Mouse (Mus musculus): ENCODE measurements around the gene R3hdm4.

Gene R3hdm4

DNA sequence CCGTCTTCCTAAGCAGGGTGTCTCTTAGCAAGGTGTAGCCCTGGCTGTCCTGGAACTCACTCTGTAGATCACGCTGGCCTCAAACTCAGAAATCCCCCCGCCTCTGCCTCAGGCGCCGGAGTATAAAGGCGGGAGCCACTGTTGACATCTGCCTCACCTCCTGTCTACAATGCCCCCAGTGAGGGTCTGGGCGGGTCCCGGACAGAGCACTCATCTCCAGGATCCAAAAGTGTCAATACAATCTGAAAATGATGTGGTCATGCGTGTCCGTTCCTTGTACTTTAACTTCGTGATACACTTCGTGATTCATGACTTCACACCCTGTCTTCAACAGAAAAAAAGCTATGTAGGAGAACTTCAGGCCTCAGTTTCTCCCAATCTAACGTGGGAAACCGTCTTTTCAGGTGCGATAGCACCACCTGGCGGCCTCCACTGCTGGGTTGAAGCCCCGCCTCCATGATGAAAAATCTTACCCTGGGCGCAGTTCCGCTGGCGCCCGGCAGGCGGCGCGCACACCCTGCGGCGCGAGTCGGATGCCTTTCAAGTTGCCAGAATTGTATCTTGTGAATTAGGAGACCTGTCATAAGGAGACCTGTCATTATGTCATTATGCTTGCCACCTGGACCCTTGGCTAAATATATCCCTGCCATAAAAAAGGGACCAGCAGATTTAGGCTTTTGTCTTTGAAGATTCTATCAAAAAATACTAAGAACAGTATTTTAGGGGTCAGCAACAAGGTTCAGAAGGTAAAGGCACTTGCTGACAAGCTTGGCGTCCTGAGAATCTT is 4.2 kb upstream of the R3hdm4 start:
- DNase-seq (ENCODE audit: low spot score) = peak; percentile 86

- DNase-seq (ENCODE audit: low spot score) = no peak
These were observed 564 bp upstream of the R3hdm4 start for GRCm38 (mm10) chr10:79921572-79921971.

- no peak for DNase-seq (ENCODE audit: low spot score)
These were observed 735 bp downstream of the R3hdm4 start for GRCm38 (mm10) chr10:79920056-79920890.

- DNase-seq (ENCODE audit: low spot score) = no peak
These were observed 1.7 kb downstream of the R3hdm4 start for GRCm38 (mm10) chr10:79919251-79919849.

DNA sequence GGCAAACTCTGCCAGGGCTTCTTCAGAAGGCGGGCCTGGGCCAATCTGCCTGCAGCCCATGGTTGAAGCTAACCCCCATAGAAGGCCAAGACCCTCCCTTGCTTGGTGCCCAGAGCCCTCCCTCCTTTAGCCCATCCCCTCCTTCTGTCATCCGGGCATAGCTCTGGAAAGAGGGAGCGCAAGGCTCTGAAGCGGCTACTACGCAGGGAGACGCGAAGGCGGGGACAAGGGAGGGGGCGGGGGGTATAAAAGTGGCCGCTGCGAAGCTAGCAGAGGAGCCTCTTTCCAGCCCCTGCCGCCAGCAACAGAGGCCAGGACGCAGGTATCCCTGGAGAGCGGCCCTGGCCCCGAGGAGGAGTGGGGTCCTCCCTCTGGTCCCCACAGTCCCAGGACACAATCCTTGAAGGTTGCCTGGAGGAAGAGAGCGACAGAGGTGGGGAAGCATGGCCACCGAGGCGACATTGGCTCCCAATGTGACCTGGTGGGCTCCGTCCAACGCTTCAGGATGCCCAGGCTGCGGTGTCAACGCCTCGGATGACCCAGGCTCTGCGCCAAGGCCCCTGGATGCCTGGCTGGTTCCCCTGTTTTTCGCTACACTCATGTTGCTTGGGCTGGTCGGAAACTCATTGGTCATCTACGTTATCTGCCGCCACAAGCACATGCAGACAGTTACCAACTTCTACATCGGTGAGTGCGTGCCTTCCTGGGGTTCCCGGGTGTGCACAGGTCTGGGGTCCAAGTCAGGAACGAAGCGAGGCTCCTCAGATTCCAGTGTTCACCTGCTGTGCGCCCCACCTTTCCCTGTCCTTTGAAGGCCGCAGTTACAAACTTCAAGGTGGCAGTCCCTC is 2.6 kb downstream of the R3hdm4 start:
- no peak for DNase-seq (ENCODE audit: low spot score)

DNA sequence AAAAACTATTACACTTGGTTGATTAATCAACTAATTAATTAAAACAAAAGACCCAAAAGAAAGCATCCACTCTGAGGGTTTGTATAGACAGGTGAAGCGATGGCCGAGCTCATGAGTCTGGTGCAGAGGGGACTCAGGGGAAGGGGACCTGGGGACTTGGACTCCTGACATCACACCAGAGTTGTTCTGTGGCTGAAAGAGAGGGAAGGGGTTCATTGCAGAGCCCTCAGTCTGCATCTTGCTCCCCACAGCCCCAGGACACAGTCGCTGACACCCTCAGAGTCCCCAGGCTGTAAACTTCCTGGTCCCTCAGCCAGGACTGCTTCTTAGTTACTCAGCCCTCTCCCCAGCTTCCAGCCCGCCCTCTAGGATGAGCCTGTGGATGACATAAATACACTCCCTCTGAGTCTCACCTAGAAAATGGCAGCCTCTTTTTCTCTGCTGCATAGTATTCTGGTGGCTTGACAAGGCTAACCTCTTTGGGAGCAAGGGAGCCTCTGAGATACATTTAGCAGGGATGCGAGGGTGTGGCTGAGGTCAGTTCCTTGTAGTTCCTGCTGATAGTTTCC is 3.4 kb downstream of the R3hdm4 start:
- DNase-seq (ENCODE audit: low spot score) = no peak

GRCm38 (mm10) chr10:79916808-79917531 is 4.0 kb downstream of the R3hdm4 start, which contains the start of gene Kiss1r:
TSS of gene Kiss1r (plus strand) at chr10:79916971.
- peak; percentile 65 for DNase-seq (ENCODE audit: low spot score)

GRCm38 (mm10) chr10:79916081-79916480 is 4.9 kb downstream of the R3hdm4 start:
- no peak for DNase-seq (ENCODE audit: low spot score)

GRCm38 (mm10) chr10:79914948-79915596 is 5.9 kb downstream of the R3hdm4 start:
- no peak for DNase-seq (ENCODE audit: low spot score)

- no peak for DNase-seq (ENCODE audit: low spot score)
These were observed 6.7 kb downstream of the R3hdm4 start for GRCm38 (mm10) chr10:79914131-79914947.

GRCm38 (mm10) chr10:79912412-79912811 is 8.6 kb downstream of the R3hdm4 start:
- no peak for DNase-seq (ENCODE audit: low spot score)

- DNase-seq (ENCODE audit: low spot score) = no peak
These were observed 10.5 kb downstream of the R3hdm4 start, which contains the start of gene Gm26602 for GRCm38 (mm10) chr10:79910556-79910955. TSS of gene Gm26602 (plus strand) at chr10:79910856.

GRCm38 (mm10) chr10:79909092-79909922 is 11.7 kb downstream of the R3hdm4 start:
- DNase-seq (ENCODE audit: low spot score) = peak; percentile 79

- peak; percentile 96 for DNase-seq (ENCODE audit: low spot score)
These were observed 12.6 kb downstream of the R3hdm4 start, which contains the start of gene Med16 for GRCm38 (mm10) chr10:79908167-79909091. TSS of gene Med16 (minus strand) at chr10:79908923.

- no peak for DNase-seq (ENCODE audit: low spot score)
These were observed 13.6 kb downstream of the R3hdm4 start for GRCm38 (mm10) chr10:79907415-79907814.

- no peak for DNase-seq (ENCODE audit: low spot score)
These were observed 14.3 kb downstream of the R3hdm4 start for GRCm38 (mm10) chr10:79906712-79907111.

DNA sequence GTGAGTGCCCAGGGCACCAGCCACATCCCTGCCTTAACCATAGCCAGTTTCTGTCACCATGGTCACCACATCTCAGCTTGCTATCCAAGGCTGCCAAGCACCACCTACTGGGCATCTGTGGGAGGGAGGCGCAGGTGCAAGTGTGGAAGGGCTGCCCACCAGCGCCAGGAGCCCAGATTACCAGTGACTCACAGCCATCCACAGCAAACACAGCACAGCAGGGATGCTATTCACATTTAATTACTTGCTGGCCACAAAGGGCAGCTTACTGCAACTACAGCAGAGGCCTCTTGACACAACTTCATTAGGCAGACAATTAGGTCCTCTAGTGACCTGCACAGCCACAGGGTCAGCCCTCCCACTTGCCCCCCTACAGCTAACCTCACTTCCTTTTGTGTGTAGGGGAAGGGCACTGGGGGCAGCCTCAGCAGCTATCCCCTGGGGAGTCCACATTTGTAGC is 20.0 kb downstream of the R3hdm4 start:
- DNase-seq (ENCODE audit: low spot score) = peak; percentile 73

All from left cerebral cortex, adult 11 months (tissue).